Mouse (Mus musculus): ENCODE measurements around the gene Hikeshi.

DNA sequence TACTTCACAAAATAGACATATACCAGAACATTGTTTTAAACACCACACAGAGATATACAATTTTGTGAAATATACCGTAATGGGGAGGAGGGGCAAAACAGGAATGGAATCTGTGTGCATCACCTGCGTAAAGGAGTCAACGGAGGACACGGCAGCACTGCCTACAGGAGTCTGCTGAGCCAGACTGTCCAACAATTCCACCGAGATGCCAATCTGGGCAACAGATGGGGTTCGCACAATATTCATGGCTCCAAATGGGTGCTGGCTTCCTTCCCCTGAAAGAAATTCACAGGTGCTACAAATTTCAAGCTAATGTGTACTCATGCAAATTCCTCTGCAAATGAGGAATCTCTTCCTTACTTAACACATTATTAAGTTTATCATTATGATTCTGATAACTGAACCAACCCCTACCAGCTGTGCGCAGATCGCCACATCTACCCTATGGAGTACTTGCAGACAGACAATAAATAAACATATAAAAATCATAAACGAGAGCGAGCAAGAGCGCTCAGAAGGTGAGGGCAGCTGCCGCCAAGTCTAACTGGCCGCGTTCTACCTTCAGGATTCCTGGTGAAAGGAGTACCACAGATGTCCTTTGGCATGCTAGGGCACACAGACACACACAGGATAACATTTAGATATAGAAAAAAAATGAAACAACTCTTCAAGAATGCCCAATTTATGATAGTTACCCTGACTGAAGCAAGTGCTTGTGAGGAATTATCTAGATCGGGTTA, 17.4 kb downstream of the Hikeshi start:
- TF ChIP-seq POLR2A (IDR thresholded peaks at IDR 0.05; ENCODE audit: borderline replicate concordance, insufficient read depth, low read length): no peak
- no peak for TF ChIP-seq CTCF (IDR thresholded peaks at IDR 0.05; ENCODE audit: borderline replicate concordance, insufficient read depth, low read depth, low read length)
